Mouse (Mus musculus) skeletal muscle tissue, adult 2 months (tissue): ENCODE results near the gene Sctr.

ENCODE experiments used
- DNase-seq: peaks from one replicate; pipeline ENCODE4 v3.0.0-alpha.2; 2012; ENCODE audit warnings: low read depth, low spot score

Sctr gene

GRCm38 (mm10) chr1:120006844-120007790 lies at the start of gene Sctr:
TSS of gene Sctr (plus strand) at chr1:120006894.
- DNase-seq = no peak

DNA sequence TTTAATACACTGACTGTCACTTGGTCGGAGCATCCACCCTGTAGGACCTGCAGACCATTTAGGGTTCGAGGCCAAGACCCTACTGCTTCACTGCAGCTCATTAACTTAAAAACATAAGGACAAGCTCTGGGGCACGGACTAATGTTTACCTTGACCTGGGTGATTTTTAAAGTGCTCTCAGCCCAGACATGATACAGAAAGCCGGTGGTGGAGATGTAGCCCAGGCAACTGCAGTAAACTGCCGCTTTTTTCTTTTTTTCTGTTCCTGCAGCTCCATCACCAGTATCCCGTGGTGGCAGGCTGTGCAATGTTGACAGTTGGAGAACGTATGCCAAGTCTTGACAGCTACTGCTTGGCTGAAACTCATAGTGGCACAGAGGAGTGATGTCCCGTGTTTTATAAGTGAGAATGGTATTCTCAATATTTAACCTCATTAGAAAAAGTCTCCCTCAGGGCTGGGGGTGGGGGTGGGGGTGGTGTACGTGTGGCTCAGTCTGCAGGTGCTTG lies 48.9 kb upstream of the Sctr start:
- DNase-seq = no peak

DNA sequence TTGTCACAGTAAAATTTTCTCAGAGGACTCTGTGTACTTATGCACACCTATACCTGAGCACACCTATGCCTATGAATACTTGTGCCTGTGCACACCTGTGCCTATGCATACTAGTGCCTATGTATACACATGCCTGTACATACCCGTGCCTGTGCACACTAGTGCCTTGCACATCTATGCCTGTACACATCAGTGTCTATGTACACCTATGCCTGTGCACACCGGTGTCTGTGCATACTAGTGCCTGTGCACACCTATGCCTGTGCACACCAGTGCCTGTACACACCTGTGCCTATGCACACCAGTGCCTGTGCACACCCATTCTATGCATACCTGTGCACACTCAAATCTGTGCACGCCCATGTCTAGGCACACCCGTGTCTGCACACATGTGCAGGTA lies 47.2 kb upstream of the Sctr start:
- DNase-seq = no peak

DNA sequence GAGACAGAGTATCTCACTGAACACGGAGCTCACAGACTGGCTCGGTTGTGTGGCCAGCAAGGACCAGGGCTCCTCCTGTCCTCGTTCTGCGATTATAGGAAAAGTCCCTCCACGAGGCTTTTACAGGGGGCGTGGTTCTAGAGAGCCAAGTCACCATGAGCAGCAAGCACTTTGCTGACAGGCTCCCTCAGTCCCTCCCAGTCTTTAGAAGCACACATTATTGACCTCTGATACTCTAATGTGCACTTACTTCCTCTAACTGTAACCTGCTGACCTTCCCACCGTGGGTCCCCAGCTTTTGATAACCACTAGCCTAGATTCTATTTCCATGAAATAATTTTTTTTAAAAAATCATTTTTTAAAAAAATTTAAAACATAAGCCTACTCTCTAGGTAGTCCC lies 46.8 kb upstream of the Sctr start:
- DNase-seq = no peak

GRCm38 (mm10) chr1:119965804-119966514 lies 40.7 kb upstream of the Sctr start:
- DNase-seq = no peak

GRCm38 (mm10) chr1:119973117-119973516 lies 33.6 kb upstream of the Sctr start:
- no peak for DNase-seq

DNA sequence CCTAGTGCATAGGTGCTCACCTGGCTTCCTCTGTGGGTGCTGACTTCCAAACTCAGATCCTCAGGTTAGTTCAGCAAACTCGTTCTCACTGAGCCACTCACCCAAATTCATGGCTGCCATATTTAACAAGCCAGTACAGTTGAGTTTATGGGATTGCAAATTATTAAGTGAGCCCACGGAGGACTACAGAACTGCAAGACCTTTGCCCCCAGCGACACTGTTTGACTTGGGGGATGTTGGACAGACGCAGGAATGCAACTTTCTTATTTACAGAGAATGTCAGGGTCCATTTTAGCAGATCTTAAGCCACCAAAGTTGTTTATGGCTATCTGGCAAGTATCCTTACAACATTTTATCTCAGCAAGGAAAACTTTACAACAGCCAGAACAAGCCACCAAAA lies 31.6 kb upstream of the Sctr start:
- no peak for DNase-seq

GRCm38 (mm10) chr1:119986555-119986954 lies 20.1 kb upstream of the Sctr start:
- DNase-seq = no peak

GRCm38 (mm10) chr1:119996798-119997581 lies 9.7 kb upstream of the Sctr start, which contains the start of gene Cfap221:
TSS of gene Cfap221 (minus strand) at chr1:119997234.
- peak; percentile 2 for DNase-seq

DNA sequence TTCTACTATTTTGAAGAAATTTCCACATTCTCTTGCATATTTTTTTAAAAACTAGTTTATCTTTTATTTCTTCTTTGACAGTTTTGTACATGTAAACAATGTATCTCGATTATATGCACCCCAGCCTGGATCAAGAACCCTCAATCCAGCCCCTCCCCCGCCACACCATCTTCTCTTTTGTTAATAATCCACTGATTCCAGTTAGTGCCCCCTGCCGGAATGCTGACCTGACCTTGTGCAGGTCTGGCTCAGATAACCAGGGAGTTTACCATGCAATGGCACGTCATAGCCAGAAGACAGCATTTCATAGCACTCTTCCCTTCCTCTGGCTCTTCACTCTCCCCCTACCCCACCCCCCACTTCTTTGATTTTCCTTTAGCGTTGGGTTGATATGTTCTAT lies 9.1 kb upstream of the Sctr start:
- no peak for DNase-seq

- DNase-seq = no peak
Measured at GRCm38 (mm10) chr1:120007851-120008588, 1.3 kb downstream of the Sctr start.

DNA sequence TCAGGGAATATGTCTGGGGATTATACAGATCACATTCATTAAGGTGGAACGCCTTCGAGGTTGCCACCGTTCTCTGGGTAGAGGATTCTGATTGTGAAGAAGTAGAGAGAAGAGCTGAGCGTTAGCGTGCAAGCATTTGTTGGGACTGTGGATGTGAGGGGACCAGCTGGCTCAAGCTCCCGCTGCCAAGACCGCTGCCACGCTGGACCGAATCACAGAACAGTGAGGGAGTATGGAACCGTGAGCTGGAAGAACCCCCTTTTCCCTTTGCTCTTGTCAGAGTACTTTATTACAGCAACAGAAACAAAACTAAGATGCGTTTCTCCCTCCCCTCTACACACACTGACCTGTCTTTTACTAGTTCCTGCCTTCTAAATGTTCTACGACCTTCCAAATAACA lies 5.9 kb downstream of the Sctr start:
- no peak for DNase-seq

DNA sequence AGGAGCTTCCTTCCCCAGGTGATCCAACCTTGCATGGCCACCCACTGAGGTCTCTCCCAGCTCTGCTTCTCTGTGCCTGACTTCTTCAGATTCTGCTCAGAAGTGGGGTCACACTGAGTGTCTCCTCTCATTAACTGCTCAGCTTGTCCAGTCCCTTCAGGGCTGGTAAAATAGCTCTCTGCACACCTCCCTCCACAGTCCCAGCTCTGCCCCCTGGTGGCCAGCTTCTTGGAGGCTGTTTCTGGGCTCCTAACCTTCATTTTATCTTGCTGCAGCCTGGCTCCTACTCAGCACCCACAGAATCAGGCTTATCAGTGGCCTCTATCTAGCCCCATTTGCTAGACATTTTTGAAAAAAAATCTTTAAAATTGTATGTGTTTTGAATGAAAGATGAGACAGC lies 6.4 kb downstream of the Sctr start:
- DNase-seq = no peak

- no peak for DNase-seq
Measured at GRCm38 (mm10) chr1:120016240-120016639, 9.5 kb downstream of the Sctr start.

DNA sequence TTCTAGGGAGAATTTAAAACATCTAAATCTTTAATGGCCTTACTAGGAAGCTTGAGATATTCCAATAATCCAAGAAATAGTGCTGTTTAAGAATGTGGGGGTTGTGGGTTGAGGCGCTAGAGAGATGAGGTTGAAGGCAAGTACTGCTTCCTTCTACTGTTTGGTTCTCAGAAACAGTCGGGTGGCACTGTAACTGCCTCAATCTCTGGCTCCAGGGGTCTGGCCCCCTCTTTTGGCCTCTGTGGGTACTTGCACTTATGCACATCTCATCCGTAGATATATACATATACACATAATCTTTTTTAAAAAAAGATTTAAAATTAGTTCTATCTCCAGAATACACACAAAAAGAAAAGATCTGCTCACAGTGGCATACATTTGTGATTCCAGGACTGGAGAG lies 12.2 kb downstream of the Sctr start:
- DNase-seq = no peak

DNA sequence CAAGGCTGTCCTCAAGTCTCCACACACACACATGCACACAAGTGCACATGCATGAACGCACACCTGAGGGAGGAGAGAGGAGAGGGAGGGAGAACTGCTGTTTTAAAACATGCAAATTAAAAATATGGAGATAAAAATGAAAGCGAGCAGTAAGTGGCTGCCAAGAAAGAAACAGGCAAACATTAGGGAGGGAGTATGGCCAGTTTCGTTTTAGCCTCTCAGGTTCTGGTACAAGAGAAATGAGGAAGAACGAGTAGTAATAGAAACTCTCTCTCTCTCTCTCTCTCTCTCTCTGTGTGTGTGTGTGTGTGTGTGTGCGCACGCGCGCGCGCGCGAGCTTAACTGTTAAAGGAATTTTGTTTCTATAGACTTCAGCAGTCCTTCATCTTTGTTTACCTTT lies 12.7 kb downstream of the Sctr start:
- no peak for DNase-seq

DNA sequence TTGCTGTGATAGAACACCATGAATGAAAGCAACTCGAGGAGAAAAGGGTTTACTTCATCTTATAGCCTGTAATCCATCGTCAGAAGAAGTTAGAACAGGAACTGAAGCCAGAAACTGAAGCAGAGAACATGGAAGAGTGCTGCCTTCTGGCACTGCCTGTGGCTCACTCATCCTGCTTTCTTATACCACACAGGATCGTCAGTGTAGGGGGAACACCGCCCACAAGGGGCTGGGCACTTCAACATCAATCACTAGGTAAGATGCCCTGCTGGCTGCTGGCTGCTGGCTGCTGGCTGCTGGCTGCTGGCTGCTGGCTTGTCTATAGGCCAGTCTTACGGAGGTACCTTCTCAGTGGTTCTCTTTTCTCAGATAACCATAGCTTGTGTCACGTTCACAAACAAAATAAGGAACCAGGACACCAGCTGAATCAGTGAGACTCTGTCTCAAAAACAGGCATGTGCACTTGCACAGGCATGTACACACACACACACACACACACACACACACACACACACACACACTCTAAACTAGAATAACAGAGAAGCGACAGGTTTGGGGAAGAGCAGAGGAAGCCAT lies 13.7 kb downstream of the Sctr start:
- DNase-seq = no peak

DNA sequence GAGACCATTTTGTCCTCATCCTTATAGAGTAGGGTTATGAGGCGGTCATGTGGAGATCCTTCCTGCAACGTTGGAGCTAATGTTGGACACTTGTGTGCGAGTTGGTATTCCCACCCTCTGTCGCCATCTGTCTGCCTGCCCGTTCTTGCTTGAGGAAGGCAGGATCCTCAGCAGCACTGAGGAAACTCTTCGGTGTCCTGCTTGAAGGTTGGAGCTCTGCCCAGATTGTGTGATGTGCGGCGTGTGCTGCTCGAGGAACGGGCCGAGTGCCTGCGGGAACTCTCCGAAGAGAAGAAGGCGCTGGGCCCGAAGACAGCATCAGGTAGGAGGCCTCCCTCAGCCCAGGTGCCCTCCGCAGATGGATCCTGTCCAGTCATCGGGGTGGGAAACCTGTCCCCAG lies 15.3 kb downstream of the Sctr start:
- no peak for DNase-seq

DNA sequence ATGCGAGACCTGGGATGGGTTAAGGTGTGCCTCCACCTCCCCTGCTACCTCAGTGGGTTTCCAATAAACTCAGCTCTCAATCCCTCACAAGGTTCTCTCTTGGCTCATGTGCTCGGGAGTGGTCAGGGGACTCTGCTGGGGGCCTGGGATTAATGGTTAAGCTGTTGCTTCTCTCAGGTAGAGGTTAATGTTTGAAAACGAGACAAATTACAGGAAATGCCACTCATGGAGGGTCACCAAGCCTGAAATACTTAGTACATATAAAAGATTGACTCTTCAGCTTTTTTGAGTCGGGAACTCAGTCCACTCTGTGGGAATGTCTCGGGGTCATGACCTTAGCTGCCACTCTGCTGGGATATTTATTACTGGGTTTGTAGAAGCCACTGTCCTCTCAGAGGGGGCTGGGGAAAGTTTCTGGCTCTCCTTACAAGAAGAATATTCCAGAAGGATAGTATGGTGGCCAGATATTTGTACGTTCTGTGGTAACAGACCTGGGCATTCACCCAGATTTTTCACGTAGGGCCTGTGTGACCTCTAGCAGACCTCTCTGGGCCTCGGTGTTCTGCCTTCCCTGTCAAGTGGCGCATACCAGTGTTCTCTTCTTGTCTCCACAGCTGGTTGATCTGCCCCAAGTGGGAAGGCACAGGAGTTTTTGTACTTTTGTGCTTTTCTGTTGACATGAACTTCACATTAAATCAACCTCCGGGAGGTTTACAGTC lies 17.8 kb downstream of the Sctr start:
- DNase-seq = peak; percentile 45

- DNase-seq = peak; percentile 54
Measured at GRCm38 (mm10) chr1:120025050-120025439, 18.4 kb downstream of the Sctr start.
